Mouse (Mus musculus): ENCODE measurements around the gene Itm2c.
A peak's percentile ranks its signal among the peaks of the same experiment; 100 is the strongest.

Gene Itm2c

DNA sequence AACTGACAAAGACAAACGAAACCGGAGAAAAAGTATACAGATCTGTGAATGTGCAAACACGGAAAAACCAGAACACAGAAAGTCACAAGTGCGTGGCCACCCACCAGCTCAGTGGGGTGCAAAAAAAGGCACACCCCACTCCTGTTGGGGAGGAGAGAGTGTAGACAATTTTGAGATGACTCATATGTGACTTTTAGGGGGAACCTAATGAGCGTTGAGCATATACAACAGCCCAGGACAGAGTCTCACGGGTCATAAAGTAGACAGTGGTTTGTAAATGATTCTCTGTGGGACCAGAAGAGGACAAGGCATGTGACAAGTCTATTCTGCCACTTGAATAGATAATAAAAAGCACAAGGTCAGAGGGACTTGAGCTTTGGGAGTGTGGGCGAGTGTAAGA is 39.1 kb downstream of the Itm2c start:
- no peak for DNase-seq (ENCODE audit: extremely low read depth, insufficient read length, low spot score)

DNA sequence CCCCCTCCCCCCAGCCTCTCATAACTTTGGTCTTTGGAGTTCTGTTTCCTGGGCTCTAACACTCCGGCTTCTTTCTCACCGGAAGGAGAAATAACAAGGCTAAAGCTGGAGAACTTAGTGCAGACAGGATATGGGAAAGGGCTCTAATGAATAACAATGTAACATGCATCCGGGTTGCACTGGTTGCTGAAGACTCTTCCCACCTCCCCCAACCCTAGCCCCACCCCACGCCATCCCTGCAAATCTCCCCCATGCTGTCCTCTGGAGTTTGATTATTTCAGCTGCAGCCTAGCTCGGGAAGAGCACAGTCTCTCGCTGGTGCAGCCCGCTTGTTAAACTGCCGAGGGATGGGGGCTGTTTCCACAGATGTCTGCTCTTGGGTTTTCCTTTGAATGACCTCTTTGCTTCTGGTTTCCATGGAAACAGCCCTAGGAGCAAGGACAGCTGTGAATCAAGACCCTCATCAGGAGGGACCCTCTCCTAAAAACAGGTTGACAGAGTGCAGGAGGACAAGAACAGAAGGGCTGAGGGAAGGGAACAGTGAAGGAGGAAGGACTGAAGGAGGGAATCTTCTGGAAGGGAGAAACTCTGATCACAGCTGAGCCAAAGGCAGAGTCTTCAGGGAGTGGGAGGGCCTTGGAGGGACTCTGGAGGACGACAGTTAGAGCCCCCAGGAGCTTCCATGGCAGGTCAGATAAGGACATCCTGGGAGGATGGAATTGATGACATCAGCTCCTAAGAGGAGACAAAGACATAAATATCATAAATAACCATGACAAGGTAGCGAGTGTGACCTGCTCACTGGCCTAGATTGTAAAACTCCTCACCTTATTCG is 39.8 kb downstream of the Itm2c start:
- DNase-seq (ENCODE audit: extremely low read depth, insufficient read length, low spot score), result no peak

- DNase-seq (ENCODE audit: extremely low read depth, insufficient read length, low spot score), result no peak
Measured at GRCm38 (mm10) chr1:85934560-85934959, 40.5 kb downstream of the Itm2c start.

GRCm38 (mm10) chr1:85935148-85935852 is 41.2 kb downstream of the Itm2c start:
- peak; percentile 14 for DNase-seq (ENCODE audit: extremely low read depth, insufficient read length, low spot score)

GRCm38 (mm10) chr1:85936265-85936664 is 42.2 kb downstream of the Itm2c start:
- no peak for DNase-seq (ENCODE audit: extremely low read depth, insufficient read length, low spot score)

GRCm38 (mm10) chr1:85937323-85937722 is 43.2 kb downstream of the Itm2c start:
- DNase-seq (ENCODE audit: extremely low read depth, insufficient read length, low spot score), result no peak

GRCm38 (mm10) chr1:85942318-85942717 is 48.2 kb downstream of the Itm2c start:
- DNase-seq (ENCODE audit: extremely low read depth, insufficient read length, low spot score), result no peak

DNA sequence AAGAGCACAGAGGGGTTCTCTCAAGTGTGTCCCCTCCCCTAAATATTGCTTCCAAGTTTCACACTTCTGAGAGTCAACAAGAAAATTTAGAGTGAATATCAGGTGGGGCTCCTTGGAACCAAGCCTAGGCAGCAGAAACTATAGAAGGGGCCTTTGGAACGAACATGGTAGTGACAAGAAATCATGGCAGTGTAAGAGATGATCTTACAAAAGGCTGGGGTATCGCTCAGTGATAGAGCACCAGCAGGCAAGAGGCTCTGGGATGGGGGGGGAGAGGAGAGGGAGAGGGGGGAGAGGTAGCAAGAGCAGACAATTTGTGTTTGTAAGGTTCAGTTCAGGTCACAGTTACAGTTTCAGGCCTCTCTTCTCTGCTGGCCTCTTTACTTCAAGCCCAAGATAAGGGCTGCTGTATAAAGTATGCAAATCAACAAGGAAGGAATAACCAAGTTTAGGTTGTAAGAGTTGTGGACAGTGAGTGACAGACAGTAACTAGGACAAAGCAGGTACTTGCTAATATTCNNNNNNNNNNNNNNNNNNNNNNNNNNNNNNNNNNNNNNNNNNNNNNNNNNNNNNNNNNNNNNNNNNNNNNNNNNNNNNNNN is 55.1 kb downstream of the Itm2c start:
- DNase-seq (ENCODE audit: extremely low read depth, insufficient read length, low spot score), result no peak

DNA sequence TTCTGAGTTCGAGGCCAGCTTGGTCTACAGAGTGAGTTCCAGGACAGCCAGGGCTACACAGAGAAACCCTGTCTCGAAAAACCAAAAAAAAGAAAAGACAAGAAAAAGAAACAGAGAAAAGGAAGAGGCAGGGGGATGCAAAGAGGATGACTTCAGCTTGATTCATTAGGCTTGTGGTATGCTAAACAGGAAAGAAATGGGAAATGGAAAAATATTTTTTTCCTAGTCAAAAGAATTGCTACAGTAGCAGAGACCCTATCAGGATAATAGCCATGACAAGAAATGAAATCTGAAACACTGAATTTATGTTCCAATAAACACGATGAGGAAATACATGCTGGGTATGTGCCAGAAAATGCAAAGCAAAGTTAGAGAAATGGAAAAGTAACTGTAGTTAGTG is 61.1 kb downstream of the Itm2c start:
- no peak for DNase-seq (ENCODE audit: extremely low read depth, insufficient read length, low spot score)

- no peak for DNase-seq (ENCODE audit: extremely low read depth, insufficient read length, low spot score)
Measured at GRCm38 (mm10) chr1:85957290-85957689, 63.2 kb downstream of the Itm2c start.

- DNase-seq (ENCODE audit: extremely low read depth, insufficient read length, low spot score), result no peak
Measured at GRCm38 (mm10) chr1:85957942-85958619, 64.0 kb downstream of the Itm2c start.

Data from 3134 (cell line).